Mouse (Mus musculus): Measurements from ENCODE around the gene Eml1.

DNA sequence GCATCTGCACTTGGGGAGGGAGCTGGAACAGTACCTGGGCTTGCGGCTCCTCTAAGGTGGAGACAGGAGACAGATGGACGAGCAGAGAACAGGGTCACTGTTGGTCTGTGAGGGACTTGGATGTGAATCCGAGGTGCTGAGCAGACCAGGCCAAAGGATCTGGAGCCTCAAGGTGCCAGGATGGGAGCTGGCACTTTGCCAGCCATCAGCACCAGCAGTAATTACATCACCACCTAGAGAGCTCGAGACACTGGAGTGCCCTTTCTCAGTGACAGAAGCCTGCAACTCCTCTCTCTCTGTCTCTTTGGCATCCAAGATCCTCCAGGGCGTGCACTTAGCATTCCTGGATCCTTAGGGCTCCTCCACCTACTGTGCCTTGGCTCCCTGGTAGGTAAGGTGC is 61.8 kb downstream of the Eml1 start:
- TF ChIP-seq CTCF (IDR thresholded peaks at IDR 0.05; ENCODE audit: low read depth, low read length) (no peak), EP300 (IDR thresholded peaks at IDR 0.05; ENCODE audit: insufficient read depth, low read depth, low read length) (no peak), POLR2A (IDR thresholded peaks at IDR 0.05; ENCODE audit: insufficient read depth, low read length) (no peak)

Measured in ES-Bruce4 (cell line).